Mouse (Mus musculus): ENCODE measurements around the gene Tas2r117.

Gene Tas2r117

GRCm38 (mm10) chr6:132802518-132802917 lies at the start of gene Tas2r117:
Gene Tas2r117, plus strand, starts transcription at chr6:132802818.
- no peak for DNase-seq (ENCODE audit: low spot score)

GRCm38 (mm10) chr6:132754430-132754829 lies 48.2 kb upstream of the Tas2r117 start, which contains the start of gene Tas2r124:
Gene Tas2r124, plus strand, starts transcription at chr6:132754730.
- DNase-seq (ENCODE audit: low spot score), result no peak

GRCm38 (mm10) chr6:132761831-132762230 lies 40.8 kb upstream of the Tas2r117 start, which contains the start of gene Tas2r102:
Gene Tas2r102, plus strand, starts transcription at chr6:132762131.
- DNase-seq (ENCODE audit: low spot score), result no peak

- DNase-seq (ENCODE audit: low spot score), result no peak
These were observed 24.6 kb upstream of the Tas2r117 start, which contains the start of gene Tas2r136 for GRCm38 (mm10) chr6:132778062-132778461. Gene Tas2r136, minus strand, starts transcription at chr6:132778162.

GRCm38 (mm10) chr6:132795393-132795792 lies 7.2 kb upstream of the Tas2r117 start:
- no peak for DNase-seq (ENCODE audit: low spot score)

- no peak for DNase-seq (ENCODE audit: low spot score)
These were observed 44.2 kb downstream of the Tas2r117 start, which contains the start of gene Tas2r123 for GRCm38 (mm10) chr6:132846842-132847241. Gene Tas2r123, plus strand, starts transcription at chr6:132847142.
